Mouse (Mus musculus) heart, embryonic 10.5 days (tissue): Measurements from ENCODE around the gene Gm5737. TPM values are rescaled to one million over a fixed set of nuclear protein-coding genes. Genes with fewer than 3 reads are reported as not detected.

Experiments used
- DNase-seq: peaks from one replicate; pipeline ENCODE4 v3.0.0-alpha.2; 2017; ENCODE audit warnings: low spot score
- H3K27ac ChIP-seq: fragments of 300-500 bp; sonication (generic); 2 replicates; pipeline ENCODE4 v1.5.1; 2016; ENCODE audit warnings: mild to moderate bottlenecking
- H3K27me3 ChIP-seq: fragments of 300-500 bp; sonication (generic); 2 replicates; pipeline ENCODE4 v1.6.1; 2016; ENCODE audit warnings: mild to moderate bottlenecking; ENCODE audit not compliant: poor library complexity, insufficient read depth, severe bottlenecking
- H3K36me3 ChIP-seq: fragments of 300-500 bp; sonication (generic); 2 replicates; pipeline ENCODE4 v1.6.1; 2016; ENCODE audit warnings: mild to moderate bottlenecking, moderate library complexity
- H3K4me1 ChIP-seq: fragments of 300-500 bp; sonication (generic); 2 replicates; pipeline ENCODE4 v1.6.1; 2016; ENCODE audit warnings: mild to moderate bottlenecking
- H3K4me3 ChIP-seq: fragments of 300-500 bp; sonication (generic); 2 replicates; pipeline ENCODE4 v1.5.1; 2016; ENCODE audit warnings: mild to moderate bottlenecking, moderate library complexity
- H3K9me3 ChIP-seq: fragments of 300-500 bp; sonication (generic); 2 replicates; pipeline ENCODE4 v1.6.1; 2016; ENCODE audit warnings: mild to moderate bottlenecking, moderate library complexity
- WGBS: fragments of 180-500 bp; shearing (Covaris S2); methylation state at CpG from one replicate; pipeline ENCODE4 v1.1.7; 2016; 5-methylcytosine and 5-hydroxymethylcytosine counted together
- polyA plus RNA-seq: library from polyadenylated mRNA; unstranded; fragments of >200 nt; fragmentation: Nextera tagmentation; extraction: Ambion mirVana; gene quantifications from 2 replicates; pipeline ENCODE4 v1.2.1, GENCODE M21; 2016

The Gm5737 gene
- polyA plus RNA-seq, 1 experiment from 2014 or later, result not detected

DNA sequence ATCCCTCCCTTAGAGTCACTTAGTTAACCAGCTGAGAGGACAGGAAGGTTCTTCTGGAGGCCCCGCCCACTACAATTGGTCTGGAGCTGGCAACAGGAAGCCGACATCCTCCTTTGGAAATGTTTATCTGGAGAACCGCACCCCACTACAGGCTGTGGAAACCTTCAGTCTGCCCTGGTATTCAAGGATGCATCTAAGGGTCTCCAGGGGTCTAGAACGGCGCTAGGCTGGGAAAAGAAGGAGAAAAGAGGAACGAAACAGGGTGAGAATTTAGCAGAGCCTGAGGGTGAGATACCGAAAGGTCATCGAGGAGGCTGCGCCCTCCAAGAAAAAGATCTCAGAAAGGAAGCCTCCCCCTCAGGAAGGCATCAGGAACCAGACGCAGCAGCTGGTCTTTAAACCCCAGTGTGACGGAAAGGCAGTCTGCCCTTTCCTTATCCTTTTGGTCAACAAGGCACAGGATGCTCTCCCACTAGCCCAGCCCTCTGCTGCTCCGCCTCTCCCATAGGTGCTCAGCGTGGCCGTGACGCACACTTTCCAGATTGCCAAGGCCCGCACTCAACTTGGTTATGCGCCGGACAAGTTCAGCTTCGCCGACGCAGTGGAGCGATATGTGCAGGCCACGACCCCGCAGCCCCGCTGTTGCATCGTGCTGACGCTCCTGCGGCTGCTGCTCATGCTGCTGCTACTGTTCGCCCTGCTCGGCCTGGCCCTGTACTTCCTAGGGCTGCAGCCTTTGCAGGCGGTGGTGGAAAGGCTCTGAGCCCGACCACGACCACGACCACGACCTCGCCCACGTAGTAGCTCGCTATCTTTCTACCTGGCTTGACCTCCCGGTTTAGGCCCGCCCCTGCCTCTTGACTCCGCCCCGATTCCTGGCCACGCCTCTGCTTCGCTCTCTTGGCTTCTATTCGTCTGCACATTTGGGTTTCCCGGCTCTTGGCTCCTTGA lies 18.5 kb downstream of the Gm5737 start:
- peaks cover 29% of the 10 kb centered on the region; the same call in 1 of the 2 replicates for H3K27me3 ChIP-seq
- peak overlapping the region; percentile 63 for H3K4me3 ChIP-seq
- peak; percentile 87 for DNase-seq
- peak overlapping the region; percentile 77 for H3K27ac ChIP-seq
- no peaks in the 10 kb centered on the region for H3K9me3 ChIP-seq
- H3K4me1 ChIP-seq, result peaks cover 16% of the 10 kb centered on the region; the same call in 1 of the 2 replicates
- H3K36me3 ChIP-seq, result no peaks in the 10 kb centered on the region
- WGBS, result under 1% methylated on average over 46 of the region's 46 CpGs

DNA sequence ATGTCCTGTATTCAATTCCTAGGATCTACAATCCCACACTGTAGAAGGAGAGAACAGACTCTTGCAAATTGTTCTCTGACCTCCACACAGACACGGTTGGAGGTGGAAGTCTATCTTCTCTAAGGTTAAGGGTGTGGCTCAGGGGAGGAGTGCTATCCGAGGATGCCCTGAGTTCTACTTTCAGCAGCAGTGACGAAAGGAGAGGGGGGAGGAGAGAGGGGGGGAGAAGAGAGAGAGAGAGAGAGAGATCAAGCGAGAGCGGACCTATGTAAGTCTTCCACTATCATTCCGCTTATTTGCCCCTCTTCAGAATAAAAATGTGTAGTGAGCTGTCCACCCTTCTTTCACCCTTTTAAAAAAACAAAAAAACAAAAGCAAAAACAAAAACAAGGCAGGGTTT lies 22.3 kb downstream of the Gm5737 start:
- Histone ChIP-seq H3K9me3 (no peaks in the 10 kb centered on the region), H3K36me3 (no peaks in the 10 kb centered on the region), H3K4me1 (peaks cover 13% of the 10 kb centered on the region; the same call in 1 of the 2 replicates), H3K27me3 (peaks cover 21% of the 10 kb centered on the region; the same call in 1 of the 2 replicates), H3K27ac (no peak overlapping the region; the same call in 1 of the 2 replicates), H3K4me3 (peak overlapping the region; percentile 73)
- 52% methylated on average over 6 of the region's 6 CpGs for WGBS
- no peak for DNase-seq

DNA sequence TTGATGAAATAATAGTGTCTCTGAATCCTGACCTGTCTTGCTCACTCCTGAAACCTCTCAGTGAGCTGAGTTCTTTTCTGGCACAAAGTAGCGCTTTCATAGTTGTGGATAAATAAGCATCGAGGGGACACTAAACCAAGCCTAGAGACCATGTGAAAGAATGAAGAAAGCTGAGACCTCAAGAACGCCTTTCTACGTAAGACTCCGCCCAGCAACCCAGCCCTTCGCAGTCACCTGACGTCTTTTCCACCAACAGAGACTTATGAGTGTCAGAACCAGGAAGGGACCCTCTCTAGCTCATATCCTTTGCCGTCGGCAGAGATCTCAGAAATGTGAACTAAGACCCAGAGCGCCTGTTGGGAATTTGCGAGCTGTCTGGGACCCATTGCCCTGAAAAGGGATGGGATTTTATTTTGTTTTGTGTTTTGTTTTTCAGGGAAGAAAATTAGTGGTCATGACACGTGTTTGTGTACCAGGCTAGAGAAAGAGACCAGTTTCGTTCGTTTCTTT lies 22.8 kb downstream of the Gm5737 start:
- peak overlapping the region; percentile 73 for H3K4me3 ChIP-seq
- peaks cover 13% of the 10 kb centered on the region; the same call in 1 of the 2 replicates for H3K4me1 ChIP-seq
- no peaks in the 10 kb centered on the region for H3K9me3 ChIP-seq
- peak; percentile 93 for DNase-seq
- peaks cover 17% of the 10 kb centered on the region; the same call in 1 of the 2 replicates for H3K27me3 ChIP-seq
- 29% methylated on average over 14 of the region's 14 CpGs for WGBS
- peak overlapping the region; percentile 65 for H3K27ac ChIP-seq
- no peaks in the 10 kb centered on the region for H3K36me3 ChIP-seq

DNA sequence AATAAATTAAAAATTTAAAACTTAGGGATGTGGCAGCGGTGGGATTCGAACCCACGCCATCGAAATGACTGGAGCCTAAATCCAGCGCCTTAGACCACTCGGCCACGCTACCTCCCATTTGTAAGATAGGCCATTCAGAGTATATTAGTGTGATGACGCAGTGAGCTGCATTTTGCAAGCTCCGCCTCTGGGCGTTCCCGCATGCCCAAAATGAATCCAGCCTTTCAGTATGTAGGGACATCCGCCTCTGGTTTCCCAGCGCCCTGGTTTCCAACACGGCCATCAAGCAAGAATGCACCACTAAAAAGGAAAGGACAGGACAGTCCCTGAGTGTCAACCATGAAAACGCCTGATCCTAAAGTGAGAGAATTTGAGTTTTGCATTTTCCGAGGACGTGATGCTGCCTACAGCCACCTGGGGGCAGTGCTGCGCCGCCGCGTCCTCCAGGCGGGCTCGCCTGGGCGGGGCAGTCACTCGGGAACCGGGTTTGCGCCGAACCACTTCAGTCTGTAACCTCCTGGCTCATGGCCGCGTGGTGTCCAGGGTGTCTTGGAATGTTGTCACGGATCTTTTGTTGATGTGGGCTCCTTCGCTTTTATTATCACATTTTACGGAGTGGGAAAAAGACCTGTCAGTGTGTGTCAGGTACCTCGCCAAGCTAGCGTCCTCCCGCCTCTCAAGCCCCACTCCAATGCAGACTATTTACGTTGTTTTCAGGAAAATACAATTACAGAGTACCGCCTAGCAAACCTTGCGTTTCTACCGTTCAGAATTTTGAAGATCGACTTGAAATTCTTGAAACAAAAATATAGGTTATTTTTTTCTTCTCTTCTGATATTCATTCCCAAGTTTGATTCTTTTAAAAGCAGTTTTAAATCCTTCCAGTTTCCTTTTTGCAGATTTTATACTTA lies 23.5 kb downstream of the Gm5737 start:
- Histone ChIP-seq H3K9me3 (no peaks in the 10 kb centered on the region), H3K27ac (peak overlapping the region; percentile 82), H3K4me3 (peak overlapping the region; percentile 73), H3K27me3 (peaks cover 14% of the 10 kb centered on the region; the same call in 1 of the 2 replicates), H3K36me3 (no peaks in the 10 kb centered on the region), H3K4me1 (peaks cover 7% of the 10 kb centered on the region; the same call in 1 of the 2 replicates)
- peak; percentile 94 for DNase-seq
- WGBS, result 1% methylated on average over 41 of the region's 41 CpGs

DNA sequence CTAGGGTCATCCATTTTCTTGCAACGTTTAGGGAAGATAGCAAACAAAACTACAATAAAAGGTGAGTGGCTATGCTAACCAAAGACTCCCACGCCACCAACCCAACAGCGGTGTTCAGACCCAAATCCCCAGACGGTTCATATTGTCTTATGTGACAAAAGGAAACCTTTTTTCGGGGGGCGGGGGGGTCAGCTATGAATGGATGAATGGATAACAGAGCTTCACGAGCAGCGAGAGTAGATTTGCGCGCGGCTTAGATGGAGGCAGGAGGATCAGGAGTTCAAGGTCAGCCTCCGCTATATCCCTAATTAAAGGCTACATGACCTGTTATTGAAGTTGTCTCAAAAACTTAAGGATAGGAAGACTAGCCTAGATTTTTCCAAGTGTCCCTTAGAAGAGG lies 24.2 kb downstream of the Gm5737 start:
- Histone ChIP-seq H3K4me1 (peaks cover 2% of the 10 kb centered on the region; the same call in 1 of the 2 replicates), H3K36me3 (no peaks in the 10 kb centered on the region), H3K27me3 (peaks cover 14% of the 10 kb centered on the region; the same call in 1 of the 2 replicates), H3K4me3 (peak overlapping the region; percentile 73), H3K9me3 (no peaks in the 10 kb centered on the region), H3K27ac (peak overlapping the region; percentile 82)
- no peak for DNase-seq
- WGBS, result 7% methylated on average over 12 of the region's 12 CpGs

DNA sequence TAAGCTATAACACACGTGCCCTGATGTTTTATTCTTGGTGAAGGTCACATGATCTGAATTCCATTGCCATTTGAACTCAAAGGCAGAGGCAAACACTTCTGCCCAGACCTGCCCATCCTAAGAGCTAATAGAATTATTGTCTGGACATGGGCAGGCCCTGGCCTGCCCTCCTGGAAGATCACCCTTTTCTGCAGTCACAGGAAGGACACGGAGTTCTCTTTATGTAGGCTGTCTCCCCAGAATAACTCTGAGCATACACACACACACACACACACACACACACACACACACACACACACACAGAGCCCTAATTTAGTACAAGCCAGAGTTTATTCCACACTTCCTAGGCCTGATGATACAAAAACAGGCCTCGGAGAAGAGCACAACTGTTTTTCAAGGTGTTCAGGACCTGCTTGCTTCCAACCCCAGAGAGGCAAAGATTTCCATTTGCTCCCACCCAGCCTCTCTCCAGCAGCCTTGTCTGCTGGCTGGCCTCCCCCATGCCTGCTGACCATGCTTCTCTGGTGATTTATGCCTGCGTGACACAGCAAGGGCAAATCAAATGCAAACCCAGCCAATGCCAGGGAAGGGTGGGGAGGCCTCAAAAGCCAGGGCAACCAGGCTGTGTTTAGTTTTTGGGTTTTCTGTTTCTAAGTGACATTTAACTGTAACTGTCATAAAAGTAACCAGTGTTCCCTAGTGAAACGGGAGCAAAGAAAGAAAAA lies 26.4 kb downstream of the Gm5737 start:
- Histone ChIP-seq H3K27ac (no peak overlapping the region), H3K9me3 (no peaks in the 10 kb centered on the region), H3K36me3 (no peaks in the 10 kb centered on the region), H3K27me3 (no peaks in the 10 kb centered on the region), H3K4me1 (peaks cover 8% of the 10 kb centered on the region; the same call in 1 of the 2 replicates), H3K4me3 (no peak overlapping the region)
- 63% methylated on average over 5 of the region's 5 CpGs for WGBS
- no peak for DNase-seq

DNA sequence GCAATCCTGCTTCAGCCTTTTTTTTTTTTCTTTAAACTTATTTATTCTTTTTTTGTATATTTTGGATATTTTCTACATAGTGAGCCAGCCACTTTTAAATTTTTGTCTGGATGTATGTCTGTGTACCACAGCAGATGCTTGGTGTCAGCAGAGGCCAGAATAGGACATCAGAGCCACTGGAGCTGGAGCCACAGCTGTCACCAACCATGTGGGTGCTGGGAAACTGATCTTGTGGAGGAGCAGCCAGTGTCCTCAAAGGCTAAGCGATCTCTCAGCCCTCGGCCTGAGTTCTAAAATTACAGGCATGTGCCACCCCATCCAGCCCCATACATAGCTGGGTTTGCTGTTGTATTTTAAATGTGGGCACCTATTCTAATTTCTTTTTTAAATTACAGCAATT lies 27.6 kb downstream of the Gm5737 start:
- DNase-seq, result no peak
- Histone ChIP-seq H3K27me3 (0 out of 2 replicates have a peak, but pooled peaks cover 10% of the 10 kb centered on the region), H3K9me3 (no peaks in the 10 kb centered on the region), H3K4me1 (peaks cover 19% of the 10 kb centered on the region), H3K27ac (no peak overlapping the region), H3K4me3 (no peak overlapping the region), H3K36me3 (no peaks in the 10 kb centered on the region)
- 74% methylated on average over 2 of the region's 2 CpGs for WGBS

DNA sequence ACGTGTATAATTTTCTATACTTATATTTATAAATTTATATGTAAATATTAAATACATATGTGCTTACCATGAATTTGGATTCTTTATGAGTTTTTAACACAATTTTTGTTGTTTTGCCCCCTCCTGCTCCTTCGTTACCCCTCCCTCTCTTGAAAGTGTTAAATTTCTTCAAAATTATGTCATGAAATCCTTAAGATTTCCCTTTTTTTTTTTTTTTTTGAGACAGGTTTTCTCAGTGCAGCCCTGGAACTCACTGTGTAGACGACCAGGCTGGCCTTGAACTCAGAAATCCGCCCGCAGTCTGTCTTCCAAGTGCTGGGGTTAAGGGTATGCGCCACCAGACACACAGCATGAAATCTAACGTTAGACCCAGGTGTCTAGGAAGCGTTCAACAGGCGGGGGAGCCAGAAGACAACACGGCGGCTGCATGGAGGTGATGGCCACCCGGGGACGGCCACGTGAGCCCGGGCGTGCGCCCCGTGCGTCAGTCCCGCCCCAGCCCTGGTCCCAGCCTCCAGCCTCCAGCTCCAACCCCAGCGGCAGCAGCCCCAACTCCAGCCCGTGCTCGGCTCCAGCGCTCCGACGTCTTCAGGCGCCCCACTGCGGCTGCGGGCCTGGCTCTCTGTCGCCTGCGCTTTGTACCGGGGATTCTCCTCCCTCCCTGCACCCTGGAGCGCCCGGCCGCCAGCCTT lies 30.3 kb downstream of the Gm5737 start, which contains the start of gene Eef2k:
Gene Eef2k, plus strand, starts transcription at position 487 of the 692 bp plus-strand sequence.
- Histone ChIP-seq H3K4me3 (peak within 1 kb of the TSS; percentile 88), H3K36me3 (no peaks in the 10 kb centered on the region), H3K27me3 (peaks cover 28% of the 10 kb centered on the region), H3K4me1 (peaks cover 27% of the 10 kb centered on the region), H3K27ac (peak within 1 kb of the TSS; percentile 95), H3K9me3 (no peaks in the 10 kb centered on the region)
- WGBS, result 3% methylated on average over 35 of the region's 35 CpGs
- DNase-seq, result peak; percentile 97

DNA sequence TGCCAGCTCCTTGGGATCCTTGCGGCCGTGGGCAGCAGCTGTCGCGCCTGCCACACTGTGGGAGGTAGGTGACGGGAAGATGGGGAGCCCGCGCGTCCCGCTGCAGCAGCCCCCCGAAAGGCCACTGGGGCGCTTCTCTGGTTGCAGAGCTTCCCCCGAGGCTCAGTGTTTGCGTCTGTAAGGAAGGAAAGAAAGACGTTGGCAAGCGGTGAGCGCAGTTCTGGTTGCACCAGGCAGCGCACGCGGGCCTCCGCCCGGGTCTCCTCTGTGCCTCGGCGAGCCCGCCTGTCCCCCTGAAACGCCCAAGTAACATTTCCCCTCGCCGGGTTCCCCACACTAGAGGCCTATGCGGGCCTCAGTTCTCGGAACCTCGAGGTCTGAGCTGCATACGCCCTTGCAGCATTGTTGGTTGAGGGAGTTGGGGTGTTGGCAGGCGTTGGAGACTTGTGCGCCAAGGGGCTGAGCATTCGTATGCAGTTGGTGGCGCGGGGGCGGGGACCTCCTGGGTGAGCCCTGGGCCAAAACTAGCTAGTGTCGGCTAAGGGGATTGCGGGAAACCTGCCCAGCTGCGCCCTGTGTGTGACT lies 31.0 kb downstream of the Gm5737 start:
- Histone ChIP-seq H3K36me3 (no peaks in the 10 kb centered on the region), H3K9me3 (no peaks in the 10 kb centered on the region), H3K4me1 (peaks cover 27% of the 10 kb centered on the region), H3K4me3 (peak overlapping the region; percentile 88), H3K27me3 (peaks cover 28% of the 10 kb centered on the region), H3K27ac (peak overlapping the region; percentile 95)
- WGBS, result under 1% methylated on average over 40 of the region's 40 CpGs
- DNase-seq, result peak; percentile 92

DNA sequence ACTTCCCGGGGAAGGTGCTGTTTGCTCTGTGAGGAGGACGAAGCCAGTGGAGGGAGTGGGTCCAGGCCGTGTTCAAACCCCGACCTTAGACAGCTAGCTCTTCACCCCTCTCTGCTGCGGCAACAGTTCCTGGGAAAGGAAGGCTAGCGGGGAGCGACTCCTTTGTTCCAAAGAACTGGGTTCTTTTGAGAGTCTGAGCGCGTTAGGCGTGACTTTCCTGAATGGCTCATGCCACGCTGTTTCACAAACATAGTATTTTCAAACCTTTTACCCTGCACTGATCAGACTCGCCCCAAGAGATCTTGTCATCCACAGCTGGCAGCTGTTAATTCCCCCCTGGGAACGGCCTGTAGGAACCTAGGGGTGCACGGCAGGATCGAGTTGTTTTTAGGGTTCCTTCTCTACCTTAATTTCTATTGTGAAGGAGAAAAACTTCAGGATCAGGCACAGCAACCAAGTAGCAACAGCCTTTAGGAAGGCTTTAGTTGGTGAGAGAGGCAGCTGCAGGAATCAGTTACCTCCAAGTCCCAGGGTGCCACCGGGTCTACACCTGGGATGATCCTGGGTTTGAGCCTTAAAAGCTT lies 31.8 kb downstream of the Gm5737 start:
- Histone ChIP-seq H3K27me3 (peaks cover 28% of the 10 kb centered on the region), H3K4me3 (peak overlapping the region; percentile 88), H3K4me1 (peaks cover 27% of the 10 kb centered on the region), H3K27ac (peak overlapping the region; percentile 95), H3K9me3 (no peaks in the 10 kb centered on the region), H3K36me3 (no peaks in the 10 kb centered on the region)
- WGBS, result 2% methylated on average over 16 of the region's 16 CpGs
- DNase-seq, result no peak

DNA sequence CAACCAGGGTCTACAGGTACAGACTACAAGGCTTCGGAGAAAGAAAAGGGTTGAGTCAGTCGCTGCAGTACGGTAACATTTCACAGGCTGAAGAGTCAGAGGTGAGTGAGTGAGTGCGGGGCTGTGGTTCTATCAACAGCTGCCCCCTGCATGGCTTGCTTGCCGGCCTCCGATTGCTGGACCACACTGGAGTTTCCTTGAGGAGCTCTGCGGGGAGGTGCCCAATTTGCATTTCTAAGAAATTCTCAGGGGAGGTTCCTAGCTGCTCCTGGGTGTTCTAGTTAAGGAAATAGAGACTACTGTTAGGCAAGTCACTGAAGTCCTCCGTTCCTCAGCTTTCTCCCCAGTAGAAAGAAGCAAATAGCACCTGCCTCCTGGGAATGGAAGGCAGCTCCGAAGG lies 32.5 kb downstream of the Gm5737 start:
- DNase-seq, result no peak
- no peaks in the 10 kb centered on the region for H3K36me3 ChIP-seq
- H3K4me1 ChIP-seq, result peaks cover 27% of the 10 kb centered on the region
- peaks cover 28% of the 10 kb centered on the region for H3K27me3 ChIP-seq
- H3K27ac ChIP-seq, result 0 out of 2 replicates have a peak overlapping the region, but pooled peaks have one; percentile 95
- peak overlapping the region; percentile 88 for H3K4me3 ChIP-seq
- 15% methylated on average over 9 of the region's 9 CpGs for WGBS
- no peaks in the 10 kb centered on the region for H3K9me3 ChIP-seq
